Mouse (Mus musculus) forebrain, embryonic 14.5 days (tissue): Measurements from ENCODE around the gene Cdc25b. TPM values are rescaled to one million over a fixed set of nuclear protein-coding genes. Genes with fewer than 3 reads are reported as not detected.

Experiments used
- ATAC-seq: fragments of 200-750 bp; cut with Nextera tagmentation; 2 replicates; pipeline ENCODE4 v1.8.0; 2017; ENCODE audit warnings: mild to moderate bottlenecking, moderate library complexity
- DNase-seq: peaks from one replicate; pipeline ENCODE4 v3.0.0-alpha.2; 2015; ENCODE audit warnings: low spot score
- H3K27ac ChIP-seq: fragments of 300-500 bp; sonication (generic); 2 replicates; pipeline ENCODE4 v1.5.1; 2014; ENCODE audit warnings: low read depth, mild to moderate bottlenecking, control low read depth, low read length, moderate library complexity
- H3K27me3 ChIP-seq: fragments of 300-500 bp; sonication (generic); replicated peaks from 2 replicates; pipeline ENCODE4 v1.6.1; 2014; ENCODE audit warnings: low read length, control low read depth, mixed read lengths; ENCODE audit not compliant: control insufficient read depth, insufficient read depth
- H3K36me3 ChIP-seq: fragments of 300-500 bp; sonication (generic); 2 replicates; pipeline ENCODE4 v1.6.1; 2014; ENCODE audit warnings: low read length, control low read depth; ENCODE audit not compliant: control insufficient read depth, insufficient read depth
- H3K4me1 ChIP-seq: fragments of 300-500 bp; sonication (generic); 2 replicates; pipeline ENCODE4 v1.6.1; 2014; ENCODE audit warnings: antibody characterized with exemption, low read length, control low read depth; ENCODE audit not compliant: control insufficient read depth, insufficient read depth
- H3K4me2 ChIP-seq: fragments of 300-500 bp; sonication (generic); 2 replicates; pipeline ENCODE4 v1.6.1; 2014; ENCODE audit warnings: mild to moderate bottlenecking, control low read depth, low read length
- H3K4me3 ChIP-seq: fragments of 300-500 bp; sonication (generic); 2 replicates; pipeline ENCODE4 v1.5.1; 2014; ENCODE audit warnings: low read depth, low read length, control low read depth
- H3K9ac ChIP-seq: fragments of 300-500 bp; sonication (generic); 2 replicates; pipeline ENCODE4 v1.6.1; 2014; ENCODE audit warnings: mild to moderate bottlenecking, low read length, control low read depth, moderate library complexity
- H3K9me3 ChIP-seq: fragments of 300-500 bp; sonication (generic); replicated peaks from 2 replicates; pipeline ENCODE4 v1.6.1; 2016; ENCODE audit warnings: low read length, control low read depth, mixed read lengths; ENCODE audit not compliant: control insufficient read depth
- WGBS: fragments of 180-500 bp; shearing (Covaris S2); extraction: QIAGEN DNeasy Blood & Tissue Kit; methylation state at CpG from one replicate; pipeline ENCODE4 v1.1.7; 2014; 5-methylcytosine and 5-hydroxymethylcytosine counted together
- polyA plus RNA-seq: library from polyadenylated mRNA; unstranded; fragments of >200 nt; fragmentation: Nextera tagmentation; extraction: Ambion mirVana; gene quantifications from 2 replicates; pipeline ENCODE4 v1.2.1, GENCODE M21; 2014

Cdc25b gene
- polyA plus RNA-seq, 1 experiment from 2014 or later: 32.0 TPM

- peak; percentile 75 for DNase-seq
- H3K4me1 ChIP-seq: peaks cover 30% of the 10 kb centered on the region
- WGBS: under 1% methylated on average over 65 of the region's 67 CpGs
- peaks cover 11% of the 10 kb centered on the region for H3K36me3 ChIP-seq
- peak overlapping the region; percentile 69 for H3K4me2 ChIP-seq
- ATAC-seq: peak; percentile 53
- no peaks in the 10 kb centered on the region for H3K9me3 ChIP-seq
- H3K9ac ChIP-seq: peak overlapping the region; percentile 96
- H3K27ac ChIP-seq: peak overlapping the region; percentile 96
- peak overlapping the region; percentile 91 for H3K4me3 ChIP-seq
- H3K27me3 ChIP-seq: no peaks in the 10 kb centered on the region
Observed at GRCm38 (mm10) chr2:131179246-131179886, 7.4 kb upstream of the Cdc25b start.

- ATAC-seq (peak; percentile 89), DNase-seq (peak; percentile 84)
- Histone ChIP-seq H3K36me3 (peaks cover 11% of the 10 kb centered on the region), H3K27ac (peak within 1 kb of the TSS; percentile 96), H3K4me3 (peak within 1 kb of the TSS; percentile 91), H3K9ac (peak within 1 kb of the TSS; percentile 96), H3K27me3 (no peaks in the 10 kb centered on the region), H3K4me1 (peaks cover 24% of the 10 kb centered on the region), H3K4me2 (peak within 1 kb of the TSS; percentile 69), H3K9me3 (no peaks in the 10 kb centered on the region)
- 2% methylated on average over 50 of the region's 57 CpGs for WGBS
Observed at GRCm38 (mm10) chr2:131179990-131180587, 6.7 kb upstream of the Cdc25b start, which contains the start of gene Cenpb. Gene Cenpb (minus strand): TSS chr2:131180067.

- Histone ChIP-seq H3K9ac (peak overlapping the region; percentile 78), H3K27ac (no peak overlapping the region), H3K4me2 (peak overlapping the region; percentile 82), H3K27me3 (no peaks in the 10 kb centered on the region), H3K36me3 (peaks cover under 1% of the 10 kb centered on the region; the same call in 1 of the 2 replicates), H3K9me3 (no peaks in the 10 kb centered on the region), H3K4me1 (peaks cover 24% of the 10 kb centered on the region), H3K4me3 (peak overlapping the region; percentile 60)
- ATAC-seq: 0 out of 2 replicates have a peak, but pooled peaks have one; percentile 0
- DNase-seq: no peak
- WGBS: 2% methylated on average over 14 of the region's 14 CpGs
Observed at GRCm38 (mm10) chr2:131186343-131186742, 406 bp upstream of the Cdc25b start.

GRCm38 (mm10) chr2:131187602-131187922 is 813 bp downstream of the Cdc25b start:
- ATAC-seq (no peak), DNase-seq (no peak)
- Histone ChIP-seq H3K4me3 (peak overlapping the region; percentile 60), H3K4me2 (peak overlapping the region; percentile 82), H3K4me1 (peaks cover 26% of the 10 kb centered on the region), H3K27ac (no peak overlapping the region), H3K9me3 (no peaks in the 10 kb centered on the region), H3K36me3 (peaks cover 9% of the 10 kb centered on the region), H3K27me3 (no peaks in the 10 kb centered on the region), H3K9ac (peak overlapping the region; percentile 78)
- 8% methylated on average over 3 of the region's 3 CpGs for WGBS

- WGBS: 95% methylated on average over 5 of the region's 5 CpGs
- Histone ChIP-seq H3K4me2 (peak overlapping the region; percentile 82), H3K4me1 (peaks cover 26% of the 10 kb centered on the region)
Observed at GRCm38 (mm10) chr2:131188311-131188710, 1.6 kb downstream of the Cdc25b start.

GRCm38 (mm10) chr2:131189521-131190309 is 3.0 kb downstream of the Cdc25b start:
- H3K4me3 ChIP-seq: no peak overlapping the region
- WGBS: 36% methylated on average over 5 of the region's 5 CpGs
- H3K4me1 ChIP-seq: peaks cover 26% of the 10 kb centered on the region
- ATAC-seq: no peak
- H3K27me3 ChIP-seq: no peaks in the 10 kb centered on the region
- no peak for DNase-seq
- H3K27ac ChIP-seq: peak overlapping the region; percentile 65
- peak overlapping the region; percentile 1; the same call in 1 of the 2 replicates for H3K9ac ChIP-seq
- H3K4me2 ChIP-seq: peak overlapping the region; percentile 11; the same call in 1 of the 2 replicates
- peaks cover 29% of the 10 kb centered on the region for H3K36me3 ChIP-seq
- no peaks in the 10 kb centered on the region for H3K9me3 ChIP-seq

More at GRCm38 (mm10) chr2:131188311-131188710, 1.6 kb downstream of the Cdc25b start:
- DNase-seq (no peak), ATAC-seq (no peak)
- H3K4me3 ChIP-seq: no peak overlapping the region
- H3K9ac ChIP-seq: no peak overlapping the region
- no peak overlapping the region for H3K27ac ChIP-seq
- no peaks in the 10 kb centered on the region for H3K9me3 ChIP-seq
- H3K36me3 ChIP-seq: peaks cover 17% of the 10 kb centered on the region
- H3K27me3 ChIP-seq: no peaks in the 10 kb centered on the region

- 12% methylated on average over 10 of the region's 10 CpGs for WGBS
- ATAC-seq (peak; percentile 57), DNase-seq (peak; percentile 63)
- Histone ChIP-seq H3K4me1 (peaks cover 26% of the 10 kb centered on the region), H3K36me3 (peaks cover 35% of the 10 kb centered on the region), H3K27me3 (no peaks in the 10 kb centered on the region), H3K9me3 (no peaks in the 10 kb centered on the region), H3K4me3 (no peak overlapping the region), H3K4me2 (peak overlapping the region; percentile 14; the same call in 1 of the 2 replicates), H3K9ac (peak overlapping the region; percentile 8; the same call in 1 of the 2 replicates), H3K27ac (peak overlapping the region; percentile 65)
Observed at GRCm38 (mm10) chr2:131190344-131191004, 3.7 kb downstream of the Cdc25b start.

GRCm38 (mm10) chr2:131191005-131191390 is 4.2 kb downstream of the Cdc25b start:
- no peak overlapping the region for H3K4me3 ChIP-seq
- no peaks in the 10 kb centered on the region for H3K27me3 ChIP-seq
- ATAC-seq (no peak), DNase-seq (no peak)
- peaks cover 35% of the 10 kb centered on the region for H3K36me3 ChIP-seq
- no peaks in the 10 kb centered on the region for H3K9me3 ChIP-seq
- H3K4me1 ChIP-seq: peaks cover 26% of the 10 kb centered on the region
- 0 out of 2 replicates have a peak overlapping the region, but pooled peaks have one; percentile 8 for H3K9ac ChIP-seq
- H3K4me2 ChIP-seq: 0 out of 2 replicates have a peak overlapping the region, but pooled peaks have one; percentile 14
- peak overlapping the region; percentile 65; the same call in 1 of the 2 replicates for H3K27ac ChIP-seq
- WGBS: 68% methylated on average over 7 of the region's 7 CpGs
